Mouse (Mus musculus): Measurements from ENCODE around the gene Ndufs1. TPM values are rescaled to one million over a fixed set of nuclear protein-coding genes. Genes with fewer than 3 reads are reported as not detected.

Gene Ndufs1
- total RNA-seq, 2 experiments from 2014 or later, result 776 to 791 TPM

Small RNA genes lying within 50 kb of the gene (microRNA-seq; reads per million reads assigned to microRNA genes)
- gene Gm24557, result 0 reads per million in 2 experiments
- 0 reads per million in 2 experiments for gene Gm27512

Other genes with a start within 250 kb of the Ndufs1 start
- 10 to 100 TPM; 24.4 to 25.3 TPM for gene Ino80d, start 62.2 kb downstream of the Ndufs1 start, total RNA-seq (2021)
- 100 to 1,000 TPM; 353 to 397 TPM for gene Eef1b2, start within 50 bp of the Ndufs1 start, total RNA-seq (2021)
- under 1 TPM; 0.36 to 0.59 TPM for gene Gpr1, start 37.7 kb upstream of the Ndufs1 start, total RNA-seq (2021)
- 1 to 10 TPM; 1.3 to 1.4 TPM for gene Zdbf2, start 96.4 kb upstream of the Ndufs1 start, total RNA-seq (2021)